Mouse (Mus musculus): ENCODE measurements at regions not wholly inside any gene's neighbourhood (a gene's known extent, or its start where the extent isn't known, plus 50 kb on each side); places are given as distances from the start of the nearest gene placed in this dataset.

- TF ChIP-seq CTCF (IDR thresholded peaks at IDR 0.05; ENCODE audit: control insufficient read depth, insufficient read depth, insufficient replicate concordance, low read depth, low read length) (no peak), POLR2A (IDR thresholded peaks at IDR 0.05; ENCODE audit: control insufficient read depth, low read depth, low read length) (no peak)
These were observed 79.4 kb upstream of the Cxcr4 start for GRCm38 (mm10) chr1:128671495-128671894.
